Comparison of ENCODE assay signal across 7 mouse cellular contexts in genomic region chr1:162570931-162571601, GRCm38 (mm10). TPM values are rescaled to one million over a fixed set of nuclear protein-coding genes. Genes with fewer than 3 reads are reported as not detected.
A peak's percentile ranks its signal among the peaks of the same experiment; 100 is the strongest.
DNase-seq lines count a peak whose midpoint lies in the region; ATAC-seq and TF ChIP-seq lines count a peak whose summit lies in the region.

No protein-coding gene starts in this region.

- H3K4me3 ChIP-seq in C2C12 (ENCODE audit: insufficient read depth, poor library complexity, severe bottlenecking) (peak overlapping the region; percentile 74), E14TG2a.4 (replicated peaks; ENCODE audit: low read length) (peak overlapping the region; percentile 95)
- H3K4me3 ChIP-seq in heart, embryonic 14.5 days (ENCODE audit: control insufficient read depth in 1 of 2, insufficient read depth in 1 of 2, low read depth in 1 of 2, low read length in 2 of 2), result peak overlapping the region; percentile 83 to 84

- TF ChIP-seq CTCF in C2C12 (IDR thresholded peaks at IDR 0.05; ENCODE audit: control insufficient read depth, insufficient read depth, insufficient read length) (no peak), E14TG2a.4 (conservative IDR thresholded peaks at IDR 0.05; ENCODE audit: low read length) (no peak)

- H3K27ac ChIP-seq in heart, embryonic 14.5 days (replicated peaks in 1 of 2; ENCODE audit: control insufficient read depth in 1 of 2, insufficient read depth in 1 of 2, low read depth in 2 of 2, low read length in 2 of 2), result peak overlapping the region; percentile 57 to 89

- no peak; the same call in 1 of the 2 replicates for ATAC-seq in heart, embryonic 14.5 days (ENCODE audit: insufficient number of reproducible peaks, insufficient read depth, low FRiP score, low read depth)

- H3K27me3 ChIP-seq in C2C12 (ENCODE audit: control insufficient read depth, insufficient read depth, insufficient read length), result no peaks in the 10 kb centered on the region
- peaks cover 13% of the 10 kb centered on the region for H3K27me3 ChIP-seq in E14TG2a.4 (ENCODE audit: insufficient read depth, low read length)
- H3K27me3 ChIP-seq in heart, embryonic 14.5 days (ENCODE audit: control insufficient read depth, insufficient read depth, low read length), result no peaks in the 10 kb centered on the region

- peaks cover 18% of the 10 kb centered on the region for H3K36me3 ChIP-seq in C2C12 (ENCODE audit: control insufficient read depth, insufficient read depth)
- H3K36me3 ChIP-seq in E14TG2a.4 (ENCODE audit: insufficient read depth, low read length), result no peaks in the 10 kb centered on the region
- H3K36me3 ChIP-seq in heart, embryonic 14.5 days (ENCODE audit: control insufficient read depth, insufficient read depth, low read length), result peaks cover 16% of the 10 kb centered on the region

- DNase-seq in embryo, embryonic 11 days, result peak; percentile 55
- DNase-seq in layer of hippocampus, adult 9-11 months, result peak; percentile 49
- peak; percentile 15 for DNase-seq in lung, postnatal 10 days
- DNase-seq in right cerebral cortex, postnatal 10 days (ENCODE audit: low spot score in 2 of 2), result peak; percentile 39 to 70

- H3K79me3 ChIP-seq in C2C12 (ENCODE audit: low read depth), result peaks cover 14% of the 10 kb centered on the region

- peaks cover 12% of the 10 kb centered on the region for H3K4me1 ChIP-seq in E14TG2a.4 (replicated peaks; ENCODE audit: low read depth, low read length)
- peaks cover 0 to 11% of the 10 kb centered on the region in 2 experiments; a peak in 3 of 4 replicates for H3K4me1 ChIP-seq in heart, embryonic 14.5 days (ENCODE audit: control insufficient read depth in 2 of 2, insufficient read depth in 2 of 2, low read length in 2 of 2)

- H3K4me2 ChIP-seq in heart, embryonic 14.5 days (ENCODE audit: low read length), result peak overlapping the region; percentile 71

- H3ac ChIP-seq in C2C12 (ENCODE audit: control insufficient read depth, insufficient read length, low read depth), result peak overlapping the region; percentile 90

- WGBS in heart, embryonic 14.5 days, result under 1% methylated on average over 46 of the region's 46 CpGs

- H3K9me3 ChIP-seq in E14TG2a.4 (ENCODE audit: low read length), result no peaks in the 10 kb centered on the region
- H3K9me3 ChIP-seq in heart, embryonic 14.5 days (ENCODE audit: control insufficient read depth, low read length), result 0 out of 2 replicates have a peak, but pooled peaks cover 4% of the 10 kb centered on the region

- peaks cover 32% of the 10 kb centered on the region for H3K79me2 ChIP-seq in C2C12 (ENCODE audit: control insufficient read depth, insufficient read depth)

- peak overlapping the region; percentile 87 for H3K9ac ChIP-seq in heart, embryonic 14.5 days (ENCODE audit: low read length)

TF ChIP-seq in C2C12, 6 proteins besides CTCF, POLR2A, EP300 and RAD21:
- TF ChIP-seq MAX (IDR thresholded peaks at IDR 0.05), result no peak
- no peak for TF ChIP-seq USF1 (IDR thresholded peaks at IDR 0.05; ENCODE audit: low read depth)
- no peak for TF ChIP-seq MYOG (IDR thresholded peaks at IDR 0.05; ENCODE audit: control insufficient read depth, extremely low read depth, insufficient read length)
- no peak for TF ChIP-seq FOSL1 (IDR thresholded peaks at IDR 0.05; ENCODE audit: insufficient read depth, low read length, poor library complexity, severe bottlenecking)
- no peak for TF ChIP-seq MYOD1 (IDR thresholded peaks at IDR 0.05; ENCODE audit: control insufficient read depth, insufficient read length, low read depth)
- TF ChIP-seq CEBPB (IDR thresholded peaks at IDR 0.05; ENCODE audit: low read depth), result no peak

RNA-seq across cellular contexts. Expression of gene Vamp4, which starts 0.8 kb away (rescaled TPM):
- 12.3 TPM for polyA plus RNA-seq in C2C12 (2012; fragmentation: generic; extraction: Trizol)
- polyA plus RNA-seq in heart, embryonic 14.5 days (2014; fragmentation: Nextera tagmentation; extraction: Ambion mirVana), result 32.2 and 35.8 TPM in 2 replicates

RNA-seq across cellular contexts. Expression of gene Mettl13, which starts 22.7 kb away (rescaled TPM):
- polyA plus RNA-seq in C2C12 (2012; fragmentation: generic; extraction: Trizol), result 21.2 TPM
- polyA plus RNA-seq in heart, embryonic 14.5 days (2014; fragmentation: Nextera tagmentation; extraction: Ambion mirVana), result 6.9 and 8.2 TPM in 2 replicates
